Mouse (Mus musculus) megakaryocyte, embryonic 14.5 days (primary cell): ENCODE measurements around the gene Tubgcp3. TPM values are rescaled to one million over a fixed set of nuclear protein-coding genes. Genes with fewer than 3 reads are reported as not detected.

Experiments used
- H3K27me3 ChIP-seq: replicated peaks from 2 replicates; pipeline ENCODE3; 2012; ENCODE audit warnings: inconsistent platforms
- H3K36me3 ChIP-seq: replicated peaks from 2 replicates; pipeline ENCODE3; 2012; ENCODE audit warnings: low read length, inconsistent platforms, mixed read lengths
- H3K4me1 ChIP-seq: 2 replicates; pipeline ENCODE4 v1.6.1; 2012; ENCODE audit warnings: inconsistent platforms
- H3K4me3 ChIP-seq: replicated peaks from 2 replicates; pipeline ENCODE3; 2012; ENCODE audit warnings: moderate library complexity, mild to moderate bottlenecking, inconsistent platforms
- H3K9me3 ChIP-seq: 2 replicates; pipeline ENCODE4 v1.6.1; 2012; ENCODE audit warnings: inconsistent platforms
- FLI1 ChIP-seq: IDR thresholded peaks from 2 replicates; pipeline ENCODE4 v1.6.1; 2012; ENCODE audit warnings: low read length, inconsistent platforms, mixed read lengths
- GATA1 ChIP-seq: IDR thresholded peaks from 3 replicates; pipeline ENCODE4 v1.6.1; 2012; ENCODE audit warnings: mixed read lengths, low read length, inconsistent platforms, borderline replicate concordance
- polyA plus RNA-seq: library from polyadenylated mRNA; stranded (reverse); fragments of >175 nt; gene quantifications from 2 replicates; pipeline ENCODE4 v1.2.3, GENCODE M21; 2012; ENCODE audit warnings: low replicate concordance; ENCODE audit not compliant: insufficient read depth

The Tubgcp3 gene
- 7.0 and 9.9 TPM in 2 replicates for polyA plus RNA-seq

DNA sequence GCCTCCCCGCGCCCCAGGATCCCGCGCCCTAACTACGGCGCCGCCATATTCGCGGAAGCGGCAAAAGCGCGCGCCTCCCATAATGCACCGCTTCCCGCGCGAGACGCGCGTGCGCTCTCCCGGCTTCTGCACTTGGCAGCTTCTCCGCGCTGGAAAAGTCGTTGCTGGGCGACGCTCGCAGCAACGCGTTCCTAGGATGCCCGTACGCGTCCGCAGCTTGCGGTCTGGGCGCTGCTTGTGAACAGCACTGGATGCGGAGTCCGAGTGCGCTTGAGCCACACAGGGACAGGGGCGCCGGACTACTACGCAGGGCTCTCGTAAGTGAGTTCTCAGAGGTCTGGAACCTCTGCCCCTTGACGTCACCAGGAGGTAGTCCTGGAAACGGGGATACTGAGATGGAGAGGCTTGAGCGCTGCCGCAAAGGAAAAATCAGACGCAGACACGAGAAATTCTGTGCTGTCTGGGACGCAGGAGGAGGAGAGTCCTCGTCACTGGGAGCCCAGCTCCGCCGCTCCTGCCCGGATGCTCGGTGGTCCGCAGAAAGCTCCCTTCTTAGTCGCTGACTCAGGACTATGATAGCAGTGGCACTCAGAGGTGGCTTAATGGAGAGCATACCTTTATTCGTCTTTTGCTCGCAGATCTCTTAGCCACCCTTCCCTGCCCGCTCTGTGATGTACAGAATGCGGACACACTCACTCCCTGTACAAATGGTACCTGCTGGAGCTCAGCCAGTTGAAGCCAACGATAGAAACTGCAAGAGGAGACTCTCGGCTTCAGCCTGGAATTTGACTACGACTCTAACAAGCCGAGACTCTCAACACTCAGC, at the start of gene Tubgcp3:
Tubgcp3 (minus strand) TSS at position 193 of the 826 bp plus-strand sequence.
- Histone ChIP-seq H3K27me3 (peaks cover 21% of the 10 kb centered on the region), H3K4me1 (peaks cover 26% of the 10 kb centered on the region), H3K36me3 (peaks cover 23% of the 10 kb centered on the region), H3K9me3 (no peaks in the 10 kb centered on the region), H3K4me3 (peak within 1 kb of the TSS; percentile 98)
- TF ChIP-seq FLI1 (no peak), GATA1 (no peak)

DNA sequence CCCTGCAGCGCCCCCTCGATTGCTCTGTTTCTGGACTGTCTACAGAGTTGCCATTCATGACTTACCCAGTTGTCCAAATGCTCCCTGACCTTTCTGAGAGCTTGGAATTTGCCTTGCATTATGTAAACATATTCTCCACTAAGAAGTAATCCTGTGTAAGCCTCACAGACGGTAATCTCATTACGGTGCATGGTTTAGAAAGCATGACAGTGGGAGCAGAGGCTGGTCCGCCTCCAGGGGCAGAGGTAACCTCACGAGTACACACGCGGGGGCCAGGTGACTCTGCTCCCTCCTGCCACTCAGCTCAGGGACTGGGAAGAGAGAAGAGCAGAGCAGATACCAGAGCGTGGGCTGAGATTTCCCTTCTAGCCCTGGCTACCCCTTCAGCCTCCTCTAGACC, 47.0 kb upstream of the Tubgcp3 start:
- Histone ChIP-seq H3K9me3 (peaks cover 10% of the 10 kb centered on the region), H3K27me3 (peaks cover 41% of the 10 kb centered on the region), H3K4me1 (peaks cover 22% of the 10 kb centered on the region), H3K4me3 (no peak overlapping the region), H3K36me3 (no peaks in the 10 kb centered on the region)
- TF ChIP-seq FLI1 (no peak), GATA1 (no peak)

DNA sequence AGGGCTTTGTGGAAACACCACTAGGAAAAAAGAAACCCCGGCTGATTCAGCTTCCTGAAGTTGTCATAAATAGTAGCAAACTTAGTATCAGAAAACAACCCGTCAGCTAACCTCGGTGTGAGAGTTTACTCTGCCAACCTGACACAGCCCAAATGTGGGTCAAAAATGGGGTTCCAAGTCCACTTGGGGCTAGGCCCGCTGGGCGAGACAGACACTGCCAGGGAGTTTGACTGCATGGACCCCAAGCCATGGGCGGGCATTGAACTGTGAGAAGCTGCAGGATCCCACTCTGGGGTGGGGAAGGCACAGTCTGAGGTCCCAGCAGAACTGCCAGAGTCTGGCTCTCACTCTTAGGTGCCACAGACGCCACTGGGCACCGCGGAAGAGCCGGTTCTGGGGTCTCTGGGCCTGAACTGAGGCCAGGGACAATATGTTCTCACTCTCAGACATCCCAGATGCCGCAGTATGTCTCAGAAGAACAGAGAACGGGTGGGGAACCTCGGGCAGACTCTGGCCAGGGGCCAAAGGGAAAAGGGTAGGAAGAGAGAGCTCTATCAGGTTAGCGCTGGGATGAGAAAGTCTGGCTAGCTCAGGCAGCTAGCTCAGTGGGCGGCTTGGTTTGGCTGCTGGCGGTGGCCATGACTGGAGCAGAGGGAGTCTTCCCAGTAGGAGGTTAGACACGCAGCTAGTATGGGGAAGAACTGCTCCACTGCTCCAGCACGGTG, 44.0 kb upstream of the Tubgcp3 start:
- Histone ChIP-seq H3K4me1 (peaks cover 39% of the 10 kb centered on the region), H3K9me3 (peaks cover 10% of the 10 kb centered on the region), H3K36me3 (no peaks in the 10 kb centered on the region), H3K27me3 (peaks cover 41% of the 10 kb centered on the region), H3K4me3 (no peak overlapping the region)
- TF ChIP-seq GATA1 (no peak), FLI1 (no peak)

DNA sequence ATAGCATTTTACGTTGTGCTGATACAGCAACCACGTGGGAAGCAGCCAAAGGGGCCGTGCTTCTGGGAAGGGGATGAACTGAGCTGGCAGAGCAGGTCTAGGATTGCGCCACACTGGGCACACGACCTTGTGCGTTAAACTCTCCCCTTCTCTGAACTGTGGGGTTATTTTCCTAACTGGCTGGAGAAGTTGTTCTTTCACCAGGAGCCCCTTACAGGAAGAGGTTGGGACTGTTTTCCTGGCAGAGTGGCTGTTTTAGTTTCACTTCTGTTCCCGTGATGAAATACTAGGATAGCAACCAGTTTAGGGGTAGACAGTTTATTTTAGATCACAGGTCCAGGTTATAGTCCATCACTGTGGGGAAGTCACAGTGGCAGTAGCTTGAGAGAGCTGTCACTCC, 39.6 kb upstream of the Tubgcp3 start:
- peaks cover 39% of the 10 kb centered on the region for H3K4me1 ChIP-seq
- TF ChIP-seq GATA1 (no peak), FLI1 (no peak)
- no peaks in the 10 kb centered on the region for H3K36me3 ChIP-seq
- H3K4me3 ChIP-seq = peak overlapping the region; percentile 85
- H3K9me3 ChIP-seq = peaks cover 25% of the 10 kb centered on the region
- peaks cover 57% of the 10 kb centered on the region for H3K27me3 ChIP-seq

DNA sequence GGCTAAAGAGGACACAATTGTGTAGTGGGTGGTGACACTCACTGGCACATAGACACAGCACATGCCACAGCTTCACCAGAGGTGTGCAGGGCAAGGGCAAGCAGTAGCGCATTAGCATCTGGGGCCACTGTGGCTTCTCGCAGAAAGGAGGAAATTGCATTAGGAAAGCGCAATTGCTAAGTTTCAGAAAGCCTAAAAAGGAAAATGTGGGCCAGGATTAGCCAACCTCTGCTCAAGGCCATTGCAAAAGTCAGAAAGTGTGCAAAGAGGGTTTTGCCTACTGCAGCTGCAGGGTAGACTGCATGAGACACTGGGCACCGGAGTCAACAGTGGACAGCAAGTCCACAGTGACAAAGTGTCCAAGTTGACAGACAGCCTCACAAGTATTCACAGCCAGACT, 31.5 kb upstream of the Tubgcp3 start:
- peak overlapping the region; percentile 54 for H3K4me3 ChIP-seq
- peaks cover 16% of the 10 kb centered on the region for H3K4me1 ChIP-seq

DNA sequence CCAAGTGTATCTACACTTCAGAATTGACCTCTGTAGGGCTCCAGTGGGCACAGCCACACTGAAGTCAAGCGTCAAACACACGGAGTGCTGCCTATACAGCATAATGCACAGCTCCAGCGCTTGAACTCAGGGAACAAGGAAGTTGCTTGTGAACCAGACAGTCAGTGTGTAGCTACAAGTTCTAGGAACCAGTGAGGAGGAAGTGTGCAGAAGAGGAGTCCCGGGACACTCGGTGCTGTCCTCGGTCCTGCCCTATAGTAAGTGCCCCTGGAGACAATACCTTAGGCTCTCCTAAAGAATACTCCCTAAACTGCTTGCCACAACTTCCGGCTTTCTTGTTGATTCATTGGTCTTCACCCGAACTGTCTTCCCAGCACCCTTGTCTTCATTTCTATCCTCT, 30.2 kb upstream of the Tubgcp3 start:
- Histone ChIP-seq H3K4me1 (peaks cover 16% of the 10 kb centered on the region), H3K4me3 (no peak overlapping the region), H3K36me3 (no peaks in the 10 kb centered on the region), H3K27me3 (peaks cover 52% of the 10 kb centered on the region), H3K9me3 (peaks cover 12% of the 10 kb centered on the region)
- no peak for TF ChIP-seq FLI1
- TF ChIP-seq GATA1 = no peak

More for the DNA sequence above, 31.5 kb upstream of the Tubgcp3 start:
- TF ChIP-seq GATA1 (no peak), FLI1 (no peak)
- Histone ChIP-seq H3K36me3 (no peaks in the 10 kb centered on the region), H3K9me3 (peaks cover 22% of the 10 kb centered on the region), H3K27me3 (peaks cover 63% of the 10 kb centered on the region)

DNA sequence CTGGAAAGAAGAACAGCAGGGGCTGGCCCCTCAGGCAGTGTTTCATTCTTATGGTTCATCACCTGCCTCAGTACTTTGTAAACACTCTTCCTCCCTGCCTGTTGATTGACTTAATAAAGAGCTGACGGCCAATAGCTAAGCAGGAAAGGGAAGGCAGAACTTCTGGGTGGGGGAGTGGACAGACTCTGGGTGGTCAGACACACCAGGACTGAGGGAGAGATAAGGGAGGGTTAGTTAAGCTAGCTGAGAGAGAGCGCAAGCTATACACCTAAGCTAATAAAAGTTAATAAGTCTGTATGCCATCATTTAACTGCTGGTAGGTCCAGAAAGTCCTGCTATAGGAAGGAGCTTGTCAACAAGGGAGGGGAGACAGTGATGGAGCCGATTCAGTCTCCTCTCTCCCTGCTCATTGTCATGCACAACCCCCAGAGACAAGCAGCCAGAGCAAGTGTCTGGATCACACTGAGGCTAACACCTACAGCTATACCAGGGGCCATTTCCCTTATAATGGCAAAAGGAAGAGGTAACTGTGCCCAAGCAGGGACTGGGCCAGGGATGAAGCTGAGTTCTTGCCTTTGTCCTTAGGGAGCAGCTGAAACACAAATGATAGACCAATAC, 26.7 kb upstream of the Tubgcp3 start:
- TF ChIP-seq FLI1 = no peak
- no peak for TF ChIP-seq GATA1
- H3K9me3 ChIP-seq = no peaks in the 10 kb centered on the region
- no peak overlapping the region for H3K4me3 ChIP-seq
- H3K27me3 ChIP-seq = peaks cover 53% of the 10 kb centered on the region
- peaks cover 19% of the 10 kb centered on the region for H3K4me1 ChIP-seq
- no peaks in the 10 kb centered on the region for H3K36me3 ChIP-seq

DNA sequence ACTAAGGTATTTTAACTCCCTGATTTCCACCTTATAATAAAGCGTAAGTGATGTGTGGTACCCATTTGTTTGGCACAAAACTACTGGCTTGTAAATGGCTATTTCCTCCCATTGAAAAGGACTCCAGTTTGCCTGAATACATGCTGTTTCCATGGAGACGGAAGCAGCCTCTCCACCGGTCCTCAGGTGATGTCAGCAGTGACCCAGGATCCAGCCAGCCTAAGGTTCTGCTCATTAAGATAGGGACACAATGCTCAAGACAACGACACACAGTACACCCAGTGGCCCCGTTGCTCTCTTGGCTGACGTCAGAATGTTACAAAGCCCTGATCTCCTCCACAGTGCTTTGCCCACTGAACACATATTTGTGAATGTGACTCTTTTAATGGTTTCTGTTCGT, 16.8 kb upstream of the Tubgcp3 start:
- Histone ChIP-seq H3K4me3 (no peak overlapping the region), H3K4me1 (no peaks in the 10 kb centered on the region; the same call in 1 of the 2 replicates), H3K36me3 (no peaks in the 10 kb centered on the region), H3K9me3 (no peaks in the 10 kb centered on the region), H3K27me3 (peaks cover 59% of the 10 kb centered on the region)
- no peak for TF ChIP-seq FLI1
- no peak for TF ChIP-seq GATA1

DNA sequence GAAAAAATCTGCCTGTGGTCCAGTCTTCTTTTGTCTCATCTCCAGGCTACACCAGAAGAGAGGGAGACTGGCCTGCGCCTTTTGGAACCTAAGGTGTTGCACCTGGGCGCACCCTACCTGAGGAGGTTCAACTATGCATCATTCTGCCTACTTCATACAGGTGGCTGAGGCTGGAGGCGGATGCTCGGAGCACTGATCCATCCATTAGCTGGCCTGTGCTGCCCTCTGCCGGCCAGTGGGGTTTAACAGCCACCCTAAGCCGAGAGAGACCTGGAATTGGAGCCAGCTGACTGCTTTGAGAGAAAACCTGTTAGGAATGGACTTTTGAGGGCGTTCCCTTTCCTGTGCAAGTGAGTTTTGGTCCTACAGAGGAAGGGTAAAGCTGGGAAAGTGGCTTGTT, 5.5 kb upstream of the Tubgcp3 start:
- Histone ChIP-seq H3K36me3 (no peaks in the 10 kb centered on the region), H3K9me3 (no peaks in the 10 kb centered on the region), H3K27me3 (peaks cover 50% of the 10 kb centered on the region), H3K4me1 (peaks cover 5% of the 10 kb centered on the region), H3K4me3 (no peak overlapping the region)
- no peak for TF ChIP-seq GATA1
- TF ChIP-seq FLI1 = no peak
